Mouse (Mus musculus) lung, adult 2 months (tissue): ENCODE measurements around the gene Hunk.

Experiments
- CTCF ChIP-seq: fragments of 200-500 bp; IDR thresholded peaks from 2 replicates; pipeline ENCODE4 v1.5.1; 2011; ENCODE audit warnings: mild to moderate bottlenecking, low read length, control low read depth; ENCODE audit not compliant: insufficient read depth
- POLR2A ChIP-seq: fragments of 200-500 bp; IDR thresholded peaks from 2 replicates; pipeline ENCODE4 v1.6.1; 2011; ENCODE audit warnings: low read depth, mild to moderate bottlenecking, control low read depth, low read length, borderline replicate concordance; ENCODE audit errors: extremely low read depth

GRCm38 (mm10) chr16:90362926-90363325, 22.9 kb upstream of the Hunk start:
- TF ChIP-seq CTCF: no peak
- TF ChIP-seq POLR2A: no peak
